Mouse (Mus musculus): ENCODE measurements around the gene Inf2.

DNA sequence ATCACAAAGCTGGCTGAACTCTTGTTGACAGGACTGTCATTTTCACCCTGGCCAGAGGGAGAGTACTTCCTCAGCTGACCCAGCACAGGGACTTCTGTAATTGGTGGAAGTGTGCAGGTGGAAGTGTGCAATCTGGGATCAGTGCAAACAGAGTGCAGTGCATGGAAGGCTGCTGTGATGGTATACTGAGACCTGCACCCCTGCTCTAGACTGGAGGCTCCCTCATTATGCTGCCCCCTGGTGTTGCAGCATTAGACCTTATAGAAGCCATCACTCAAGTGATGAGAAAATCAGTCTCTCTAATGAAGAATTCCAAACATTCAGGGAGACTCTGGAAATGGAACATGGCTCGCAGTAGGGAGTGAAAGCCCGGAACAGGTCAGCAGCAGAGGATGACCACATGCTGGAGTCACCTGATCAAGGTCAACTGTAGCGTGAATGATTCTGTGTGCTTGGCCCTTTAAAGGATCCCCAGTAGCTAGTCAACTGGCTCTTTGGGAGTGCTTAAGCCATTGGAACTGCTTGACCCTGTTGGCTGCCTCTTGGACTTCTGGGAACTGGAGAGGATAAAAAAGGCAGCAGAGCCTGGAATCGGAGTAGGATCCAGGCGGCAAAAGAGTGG, 28.3 kb upstream of the Inf2 start:
- TF ChIP-seq CTCF (IDR thresholded peaks at IDR 0.05; ENCODE audit: control insufficient read depth, insufficient read depth, insufficient read length) = no peak
- TF ChIP-seq CEBPB (IDR thresholded peaks at IDR 0.05; ENCODE audit: low read depth) = no peak
- no peak for TF ChIP-seq MAX (IDR thresholded peaks at IDR 0.05)
- no peak for TF ChIP-seq MYOG (IDR thresholded peaks at IDR 0.05; ENCODE audit: control insufficient read depth, extremely low read depth, insufficient read length)
- no peak for TF ChIP-seq USF1 (IDR thresholded peaks at IDR 0.05; ENCODE audit: low read depth)
